Mouse (Mus musculus) lung, embryonic 16.5 days (tissue): ENCODE results near the gene Dock4. TPM values are rescaled to one million over a fixed set of nuclear protein-coding genes. Genes with fewer than 3 reads are reported as not detected.

Experiments used
- ATAC-seq: fragments of 200-750 bp; cut with Nextera tagmentation; 2 replicates; pipeline ENCODE4 v1.8.0; 2017; ENCODE audit warnings: low read depth, mild to moderate bottlenecking, moderate library complexity
- H3K27ac ChIP-seq: fragments of 300-500 bp; sonication (generic); 2 replicates; pipeline ENCODE4 v1.5.1; 2014; ENCODE audit warnings: mild to moderate bottlenecking, control low read depth, low read length
- H3K27me3 ChIP-seq: fragments of 300-500 bp; sonication (generic); 2 replicates; pipeline ENCODE4 v1.6.1; 2014; ENCODE audit warnings: low read depth, low read length, mixed read lengths; ENCODE audit not compliant: control insufficient read depth, insufficient read depth
- H3K36me3 ChIP-seq: fragments of 300-500 bp; sonication (generic); 2 replicates; pipeline ENCODE4 v1.6.1; 2014; ENCODE audit warnings: low read length; ENCODE audit not compliant: control insufficient read depth, insufficient read depth
- H3K4me1 ChIP-seq: fragments of 300-500 bp; sonication (generic); replicated peaks from 2 replicates; pipeline ENCODE4 v1.6.1; 2014; ENCODE audit warnings: low read length, mixed read lengths; ENCODE audit not compliant: control insufficient read depth, insufficient read depth
- H3K4me2 ChIP-seq: fragments of 300-500 bp; sonication (generic); 2 replicates; pipeline ENCODE4 v1.6.1; 2014; ENCODE audit warnings: low read depth, low read length, control low read depth
- H3K4me3 ChIP-seq: fragments of 300-500 bp; sonication (generic); 2 replicates; pipeline ENCODE4 v1.5.1; 2014; ENCODE audit warnings: mild to moderate bottlenecking, low read length, control low read depth
- H3K9ac ChIP-seq: fragments of 300-500 bp; sonication (generic); 2 replicates; pipeline ENCODE4 v1.6.1; 2014; ENCODE audit warnings: low read length, control low read depth
- H3K9me3 ChIP-seq: fragments of 300-500 bp; sonication (generic); 2 replicates; pipeline ENCODE4 v1.6.1; 2016; ENCODE audit warnings: low read length; ENCODE audit not compliant: control insufficient read depth
- WGBS: fragments of 180-500 bp; shearing (Covaris S2); extraction: QIAGEN DNeasy Blood & Tissue Kit; methylation state at CpG from one replicate; pipeline ENCODE4 v1.1.7; 2014; 5-methylcytosine and 5-hydroxymethylcytosine counted together
- polyA plus RNA-seq: library from polyadenylated mRNA; unstranded; fragments of >200 nt; fragmentation: Nextera tagmentation; extraction: Ambion mirVana; gene quantifications from 2 replicates; pipeline ENCODE4 v1.2.1, GENCODE M21; 2015

The Dock4 gene
- polyA plus RNA-seq, 1 experiment from 2014 or later: 28.4 TPM

GRCm38 (mm10) chr12:40473709-40474108, 28.0 kb downstream of the Dock4 start:
- Histone ChIP-seq H3K4me2 (no peak overlapping the region), H3K27me3 (no peaks in the 10 kb centered on the region), H3K4me1 (peaks cover 35% of the 10 kb centered on the region), H3K9ac (no peak overlapping the region), H3K9me3 (no peaks in the 10 kb centered on the region), H3K36me3 (no peaks in the 10 kb centered on the region), H3K27ac (no peak overlapping the region), H3K4me3 (no peak overlapping the region)
- WGBS: 41% methylated on average over 2 of the region's 2 CpGs
- no peak for ATAC-seq

- H3K4me1 ChIP-seq: peaks cover 24% of the 10 kb centered on the region
- H3K9ac ChIP-seq: no peak overlapping the region
- peak overlapping the region; percentile 59 for H3K27ac ChIP-seq
- no peaks in the 10 kb centered on the region for H3K27me3 ChIP-seq
- H3K9me3 ChIP-seq: no peaks in the 10 kb centered on the region
- H3K36me3 ChIP-seq: no peaks in the 10 kb centered on the region
- H3K4me3 ChIP-seq: no peak overlapping the region
- peak; percentile 87 for ATAC-seq
- 31% methylated on average over 8 of the region's 8 CpGs for WGBS
- peak overlapping the region; percentile 25 for H3K4me2 ChIP-seq
These were observed 32.1 kb downstream of the Dock4 start for GRCm38 (mm10) chr12:40477621-40478452.

- H3K4me1 ChIP-seq: peaks cover 22% of the 10 kb centered on the region
- H3K36me3 ChIP-seq: no peaks in the 10 kb centered on the region
- 0 out of 2 replicates have a peak, but pooled peaks have one; percentile 62 for ATAC-seq
- no peaks in the 10 kb centered on the region for H3K9me3 ChIP-seq
- peak overlapping the region; percentile 39; the same call in 1 of the 2 replicates for H3K27ac ChIP-seq
- H3K9ac ChIP-seq: no peak overlapping the region
- H3K27me3 ChIP-seq: no peaks in the 10 kb centered on the region
- 4% methylated on average over 3 of the region's 3 CpGs for WGBS
- H3K4me2 ChIP-seq: no peak overlapping the region
- H3K4me3 ChIP-seq: no peak overlapping the region
These were observed 38.5 kb downstream of the Dock4 start for GRCm38 (mm10) chr12:40484224-40484623.

DNA sequence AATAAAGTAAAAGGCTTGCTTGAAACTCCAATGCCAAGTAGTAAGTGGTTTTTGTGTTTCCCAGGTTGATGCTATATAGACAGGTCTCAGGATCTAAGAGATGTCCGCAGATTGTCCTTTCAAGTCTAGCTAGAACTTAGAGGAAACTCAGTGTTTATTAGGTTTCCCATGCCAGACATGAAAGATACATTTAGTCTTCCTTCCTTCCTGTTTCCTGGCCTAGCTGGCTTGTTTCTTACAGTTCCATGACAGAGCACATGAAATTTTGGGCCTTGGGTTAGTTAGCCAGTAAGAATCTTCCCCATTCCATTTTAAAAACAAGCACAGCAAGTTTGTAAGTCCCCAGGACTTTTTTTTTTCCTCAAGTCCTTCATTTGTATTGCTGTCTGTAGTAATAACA, 39.5 kb downstream of the Dock4 start:
- H3K27me3 ChIP-seq: no peaks in the 10 kb centered on the region
- H3K36me3 ChIP-seq: no peaks in the 10 kb centered on the region
- ATAC-seq: no peak
- H3K9me3 ChIP-seq: no peaks in the 10 kb centered on the region
- no peak overlapping the region for H3K4me3 ChIP-seq
- H3K9ac ChIP-seq: no peak overlapping the region
- peaks cover 21% of the 10 kb centered on the region for H3K4me1 ChIP-seq
- H3K4me2 ChIP-seq: no peak overlapping the region
- WGBS: 70% methylated on average over 1 of the region's 1 CpGs
- no peak overlapping the region; the same call in 1 of the 2 replicates for H3K27ac ChIP-seq

DNA sequence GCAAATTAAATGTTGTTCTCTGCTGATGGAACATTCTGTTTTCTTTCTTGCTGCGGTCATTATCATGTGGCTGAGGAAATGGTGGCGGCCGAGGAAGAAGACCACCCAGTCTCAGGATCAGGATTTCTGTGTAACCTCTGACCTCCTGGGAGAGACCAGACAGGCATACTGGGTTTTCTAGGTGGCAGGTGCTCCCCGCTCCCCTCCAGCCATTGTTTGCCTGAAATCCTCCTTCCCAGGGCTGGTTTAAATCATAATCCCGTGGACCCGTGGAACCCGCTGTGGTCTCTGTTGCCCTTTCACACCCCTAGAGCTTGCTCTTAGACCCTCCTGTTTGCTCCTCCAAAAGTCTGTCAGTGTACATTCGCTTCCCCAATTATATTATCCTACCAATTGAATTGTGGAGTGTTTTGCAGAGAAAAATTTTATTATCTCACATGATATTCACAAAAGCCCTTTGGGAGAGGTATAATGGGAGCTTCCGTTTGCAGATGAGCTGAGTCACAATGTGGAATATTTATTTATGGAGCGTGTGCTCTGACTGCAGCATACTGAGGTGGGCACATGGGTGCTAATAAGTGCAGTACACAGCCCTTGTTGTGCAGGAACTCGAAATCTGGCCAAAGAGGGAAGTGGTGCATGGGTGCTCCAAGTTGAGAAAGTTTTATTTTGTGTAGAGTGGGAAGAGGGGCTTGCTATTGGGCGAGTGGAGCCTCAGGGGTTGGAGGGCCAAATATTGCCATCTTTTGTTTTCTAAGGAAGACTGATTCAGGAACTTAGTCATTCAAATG, 40.5 kb downstream of the Dock4 start:
- 59% methylated on average over 12 of the region's 12 CpGs for WGBS
- H3K4me3 ChIP-seq: no peak overlapping the region
- H3K9me3 ChIP-seq: no peaks in the 10 kb centered on the region
- H3K36me3 ChIP-seq: no peaks in the 10 kb centered on the region
- H3K4me1 ChIP-seq: peaks cover 20% of the 10 kb centered on the region
- peak overlapping the region; percentile 22; the same call in 1 of the 2 replicates for H3K27ac ChIP-seq
- H3K27me3 ChIP-seq: no peaks in the 10 kb centered on the region
- ATAC-seq: no peak
- no peak overlapping the region for H3K4me2 ChIP-seq
- H3K9ac ChIP-seq: no peak overlapping the region

- Histone ChIP-seq H3K4me2 (no peak overlapping the region), H3K36me3 (no peaks in the 10 kb centered on the region), H3K27ac (no peak overlapping the region), H3K9me3 (no peaks in the 10 kb centered on the region), H3K9ac (no peak overlapping the region), H3K4me1 (peaks cover 31% of the 10 kb centered on the region), H3K27me3 (no peaks in the 10 kb centered on the region), H3K4me3 (no peak overlapping the region)
- 54% methylated on average over 11 of the region's 11 CpGs for WGBS
- no peak for ATAC-seq
These were observed 50.6 kb downstream of the Dock4 start for GRCm38 (mm10) chr12:40496387-40496786.

GRCm38 (mm10) chr12:40497806-40498205, 52.1 kb downstream of the Dock4 start:
- Histone ChIP-seq H3K9me3 (no peaks in the 10 kb centered on the region), H3K4me3 (no peak overlapping the region), H3K9ac (no peak overlapping the region), H3K27me3 (no peaks in the 10 kb centered on the region), H3K4me1 (peaks cover 31% of the 10 kb centered on the region), H3K36me3 (no peaks in the 10 kb centered on the region), H3K27ac (no peak overlapping the region), H3K4me2 (no peak overlapping the region)
- no peak for ATAC-seq
- 35% methylated on average over 5 of the region's 5 CpGs for whole genome bisulfite sequencing

DNA sequence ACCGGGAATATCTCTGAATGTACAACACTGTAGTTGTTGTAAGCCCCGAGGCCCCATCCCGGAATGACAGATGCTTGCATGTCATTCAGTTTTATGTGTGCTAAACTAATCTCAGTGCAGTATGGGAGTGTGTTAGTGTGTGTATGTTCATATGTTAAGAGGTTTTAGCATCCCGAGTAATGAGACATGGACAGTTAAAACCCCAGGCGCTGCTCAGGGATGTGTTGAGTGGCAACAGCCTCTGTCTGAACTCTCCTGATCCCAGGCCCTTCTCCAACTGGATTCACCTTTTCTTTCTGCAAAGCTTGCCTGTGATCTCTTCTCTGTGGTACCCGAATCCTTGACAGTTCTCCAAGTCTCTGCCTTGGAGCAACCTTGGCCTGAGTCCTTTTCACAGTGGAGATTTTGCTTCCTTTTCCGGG, 52.5 kb downstream of the Dock4 start:
- 59% methylated on average over 7 of the region's 7 CpGs for WGBS
- H3K4me2 ChIP-seq: no peak overlapping the region
- peaks cover 32% of the 10 kb centered on the region for H3K4me1 ChIP-seq
- H3K9ac ChIP-seq: no peak overlapping the region
- ATAC-seq: no peak
- H3K36me3 ChIP-seq: no peaks in the 10 kb centered on the region
- no peaks in the 10 kb centered on the region for H3K9me3 ChIP-seq
- no peak overlapping the region for H3K4me3 ChIP-seq
- H3K27ac ChIP-seq: no peak overlapping the region; the same call in 1 of the 2 replicates
- no peaks in the 10 kb centered on the region for H3K27me3 ChIP-seq

DNA sequence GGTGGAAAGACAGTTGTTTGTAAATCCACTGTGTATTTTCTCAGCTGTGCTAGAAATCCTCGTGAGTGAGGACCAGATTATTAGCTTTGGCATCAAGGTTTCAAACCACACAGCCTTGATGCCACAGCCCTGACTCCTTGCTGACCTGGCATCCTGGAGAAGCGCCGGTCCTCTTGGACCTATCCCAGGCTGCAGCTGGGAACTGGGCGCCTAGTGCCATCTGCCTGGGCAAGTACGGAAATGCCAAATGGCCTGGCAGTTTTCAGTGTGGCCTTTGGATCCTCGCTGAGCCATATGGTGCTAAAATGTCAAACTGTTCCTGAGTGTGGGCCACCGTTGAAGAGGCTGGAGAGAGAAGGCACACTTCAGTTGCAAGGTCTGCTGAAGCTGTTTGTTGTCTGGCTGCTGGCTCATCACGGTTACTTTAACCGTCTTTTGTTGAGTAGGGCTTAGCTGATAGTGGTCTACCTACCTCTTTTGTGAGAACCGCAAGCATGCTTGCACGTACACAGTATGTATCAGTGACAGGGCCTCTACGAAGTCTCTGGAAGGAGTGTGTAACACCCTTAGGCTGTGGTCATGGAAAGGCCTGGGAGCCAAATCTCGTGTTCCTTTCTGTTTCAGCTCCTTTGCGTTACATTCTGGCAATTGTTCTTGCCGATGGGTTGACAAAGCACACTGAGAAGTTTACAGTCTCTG, 53.3 kb downstream of the Dock4 start:
- Histone ChIP-seq H3K27ac (peak overlapping the region; percentile 76), H3K27me3 (no peaks in the 10 kb centered on the region), H3K9me3 (no peaks in the 10 kb centered on the region), H3K36me3 (no peaks in the 10 kb centered on the region), H3K4me1 (peaks cover 37% of the 10 kb centered on the region), H3K9ac (no peak overlapping the region), H3K4me3 (no peak overlapping the region), H3K4me2 (peak overlapping the region; percentile 2; the same call in 1 of the 2 replicates)
- WGBS: 33% methylated on average over 15 of the region's 15 CpGs
- peak; percentile 79 for ATAC-seq
